ENCODE assay signal across 9 mouse cellular contexts in the genomic region with DNA sequence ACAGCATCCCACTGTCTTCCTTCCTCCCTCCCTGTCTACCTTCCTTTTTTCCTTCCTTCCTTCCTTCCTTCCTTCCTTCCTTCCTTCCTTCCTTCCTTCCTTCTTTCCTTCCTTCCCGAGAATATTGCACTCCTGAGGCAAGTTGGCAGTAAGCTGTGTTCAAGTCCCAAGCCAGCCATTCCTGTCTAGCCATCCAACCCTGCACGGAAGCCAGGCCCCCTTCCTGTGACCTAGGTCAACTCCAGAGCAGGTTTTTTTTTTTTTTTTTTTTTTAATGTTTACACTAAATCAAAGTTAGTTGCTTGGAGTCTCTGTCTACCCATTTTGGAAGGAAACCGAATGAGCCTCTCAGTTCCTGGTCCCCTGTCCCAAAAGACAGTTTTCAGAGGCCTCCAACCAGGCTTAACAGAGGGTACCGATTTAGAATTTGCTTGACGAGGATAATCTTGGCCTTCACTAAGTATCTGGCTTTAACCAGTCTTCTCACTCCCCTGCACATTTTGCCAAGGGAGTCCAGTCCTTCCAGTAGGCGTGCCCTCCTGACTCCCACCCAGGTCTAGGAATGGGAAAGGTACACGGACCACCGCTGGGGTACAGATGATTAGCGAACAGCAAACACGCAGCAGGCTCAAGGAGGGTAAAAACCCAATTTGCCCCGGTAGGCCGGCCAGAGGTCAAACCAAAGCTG. TPM values are rescaled to one million over a fixed set of nuclear protein-coding genes. Genes with fewer than 3 reads are reported as not detected.
DNase-seq lines count a peak whose midpoint lies in the region; ATAC-seq and TF ChIP-seq lines count a peak whose summit lies in the region.
"Had no signal": no experiment of that assay in that cellular context is flagged by ENCODE, and none has a peak within 500 bp of the region (broad histone marks: within the 10 kb centered on the region; RNA-seq: fewer than 3 reads in every experiment).

No protein-coding gene starts in this region.

- H3K27me3 ChIP-seq in lung, embryonic 14.5 days (ENCODE audit: insufficient read depth, low read length), result no peaks in the 10 kb centered on the region
- H3K27me3 ChIP-seq in limb, embryonic 10.5 days (ENCODE audit: low read depth, poor library complexity, severe bottlenecking), result no peaks in the 10 kb centered on the region
- no peaks in the 10 kb centered on the region; the same call in 1 of the 2 replicates for H3K27me3 ChIP-seq in neural tube, embryonic 14.5 days (ENCODE audit: control insufficient read depth, insufficient read depth, low read length)

- H3K36me3 ChIP-seq in lung, embryonic 14.5 days (ENCODE audit: insufficient read depth), result no peaks in the 10 kb centered on the region
- H3K36me3 ChIP-seq in limb, embryonic 10.5 days, result no peaks in the 10 kb centered on the region
- H3K36me3 ChIP-seq in neural tube, embryonic 14.5 days (ENCODE audit: control insufficient read depth, insufficient read depth, low read length), result no peaks in the 10 kb centered on the region

- TF ChIP-seq CTCF in gastrocnemius, adult 2 months (IDR thresholded peaks at IDR 0.05), result no peak
- no peak for TF ChIP-seq CTCF in lung, embryonic 14.5 days (IDR thresholded peaks at IDR 0.05; ENCODE audit: low read depth)

- peak overlapping the region; percentile 90 for H3K27ac ChIP-seq in gastrocnemius, adult 2 months
- peak overlapping the region; percentile 84 for H3K27ac ChIP-seq in lung, embryonic 14.5 days (ENCODE audit: low read depth)
- peak overlapping the region; percentile 83 for H3K27ac ChIP-seq in limb, embryonic 10.5 days
- H3K27ac ChIP-seq in neural tube, embryonic 14.5 days (ENCODE audit: low read depth, low read length), result no peak overlapping the region

- 7% methylated on average over 12 of the region's 12 CpGs for WGBS in lung, embryonic 14.5 days
- 2% methylated on average over 12 of the region's 12 CpGs for WGBS in limb, embryonic 10.5 days
- WGBS in neural tube, embryonic 14.5 days, result 7% methylated on average over 12 of the region's 12 CpGs

- ATAC-seq in lung, embryonic 14.5 days (ENCODE audit: insufficient read depth), result peak; percentile 16; the same call in 1 of the 2 replicates
- ATAC-seq in neural tube, embryonic 14.5 days (ENCODE audit: low read depth), result no peak
- ATAC-seq: inflammation-experienced regulatory T-cells, adult 6 months had no signal

- no peaks in the 10 kb centered on the region for H3K9me3 ChIP-seq in lung, embryonic 14.5 days (ENCODE audit: low read depth, low read length)
- H3K9me3 ChIP-seq in limb, embryonic 10.5 days (replicated peaks), result no peaks in the 10 kb centered on the region
- H3K9me3 ChIP-seq in neural tube, embryonic 14.5 days (ENCODE audit: control insufficient read depth, low read length), result no peaks in the 10 kb centered on the region

- H3K9ac ChIP-seq in lung, embryonic 14.5 days, result no peak overlapping the region
- no peak overlapping the region for H3K9ac ChIP-seq in neural tube, embryonic 14.5 days (replicated peaks; ENCODE audit: low read depth, low read length)

- peak overlapping the region; percentile 39 for H3K4me2 ChIP-seq in lung, embryonic 14.5 days
- H3K4me2 ChIP-seq in neural tube, embryonic 14.5 days (ENCODE audit: low read depth, low read length), result 0 out of 2 replicates have a peak overlapping the region, but pooled peaks have one; percentile 2

- peak overlapping the region; percentile 49 for H3K4me3 ChIP-seq in gastrocnemius, adult 2 months
- H3K4me3 ChIP-seq in lung, embryonic 14.5 days (ENCODE audit: low read depth, low read length), result no peak overlapping the region
- H3K4me3 ChIP-seq in limb, embryonic 10.5 days, result peak overlapping the region; percentile 38
- H3K4me3 ChIP-seq in neural tube, embryonic 14.5 days (ENCODE audit: low read depth, low read length), result no peak overlapping the region

- peaks cover 21% of the 10 kb centered on the region for H3K4me1 ChIP-seq in lung, embryonic 14.5 days (ENCODE audit: insufficient read depth)
- peaks cover 31% of the 10 kb centered on the region for H3K4me1 ChIP-seq in limb, embryonic 10.5 days
- H3K4me1 ChIP-seq in neural tube, embryonic 14.5 days (ENCODE audit: control insufficient read depth, insufficient read depth, low read length), result no peaks in the 10 kb centered on the region

- intact Hi-C loops in gastrocnemius, adult 2 months (cut with DNase I), result no loop called here

- no peak for DNase-seq in gastrocnemius, adult 2 months
- DNase-seq in gastrocnemius, postnatal 25 days, result no peak
- no peak for DNase-seq in lung, embryonic 14.5 days
- DNase-seq in lung, adult 18-20 months, result no peak
- DNase-seq in limb, embryonic 10.5 days (ENCODE audit: low spot score), result no peak
- no peak for DNase-seq in c-Kit-positive CD71-positive TER-119-positive erythroid progenitor cells, embryonic 14.5 days (ENCODE audit: low spot score)
- DNase-seq in gastrocnemius, postnatal 4 days (ENCODE audit: low spot score in 2 of 2), result no peak

RNA-seq across cellular contexts. Expression of gene Ctdsp2, which starts 7.0 kb away (rescaled TPM):
- 10 to 100 TPM; 94.0 to 99.2 TPM for total RNA-seq in gastrocnemius, adult 2 months (2021)
- total RNA-seq in gastrocnemius, postnatal 25 days (2021), result 10 to 100 TPM; 90.6 to 98.7 TPM
- polyA plus RNA-seq in lung, embryonic 14.5 days (2014; fragmentation: Nextera tagmentation; extraction: Ambion mirVana), result 112 and 113 TPM in 2 replicates
- 45.9 and 59.0 TPM in 2 replicates for polyA plus RNA-seq in limb, embryonic 10.5 days (2016; fragmentation: Nextera tagmentation; extraction: Ambion mirVana)
- 15.1 and 27.9 TPM in 2 replicates for polyA plus RNA-seq in neural tube, embryonic 14.5 days (2014; fragmentation: Nextera tagmentation; extraction: Ambion mirVana)
- 100 to 1,000 TPM; 194 to 205 TPM for total RNA-seq in gastrocnemius, postnatal 4 days (2021)

RNA-seq across cellular contexts. Expression of gene Avil, which starts 29.0 kb away (rescaled TPM):
- total RNA-seq in gastrocnemius, adult 2 months (2021), result 1 to 10 TPM; 3.2 to 5.7 TPM
- total RNA-seq in gastrocnemius, postnatal 25 days (2021), result 1 to 10 TPM; 1.5 to 2.3 TPM
- 0.13 and 0.30 TPM in 2 replicates for polyA plus RNA-seq in lung, embryonic 14.5 days (2014; fragmentation: Nextera tagmentation; extraction: Ambion mirVana)
- polyA plus RNA-seq in limb, embryonic 10.5 days (2016; fragmentation: Nextera tagmentation; extraction: Ambion mirVana), result 0.05 and 0.06 TPM in 2 replicates
- polyA plus RNA-seq in neural tube, embryonic 14.5 days (2014; fragmentation: Nextera tagmentation; extraction: Ambion mirVana), result 0.15 and 27.1 TPM in 2 replicates
- total RNA-seq in gastrocnemius, postnatal 4 days (2021), result under 1 TPM; 0.42 to 0.52 TPM

RNA-seq across cellular contexts. Expression of gene Tsfm, which starts 59.1 kb away (rescaled TPM):
- 10 to 100 TPM; 15.0 to 28.8 TPM for total RNA-seq in gastrocnemius, adult 2 months (2021)
- total RNA-seq in gastrocnemius, postnatal 25 days (2021), result 10 to 100 TPM; 20.9 TPM
- polyA plus RNA-seq in lung, embryonic 14.5 days (2014; fragmentation: Nextera tagmentation; extraction: Ambion mirVana), result 76.8 and 77.3 TPM in 2 replicates
- polyA plus RNA-seq in limb, embryonic 10.5 days (2016; fragmentation: Nextera tagmentation; extraction: Ambion mirVana), result 109 and 114 TPM in 2 replicates
- polyA plus RNA-seq in neural tube, embryonic 14.5 days (2014; fragmentation: Nextera tagmentation; extraction: Ambion mirVana), result 60.1 and 64.6 TPM in 2 replicates
- 10 to 100 TPM; 29.2 to 38.5 TPM for total RNA-seq in gastrocnemius, postnatal 4 days (2021)

Comparison
In these comparisons a context has a peak if more than half of its experiments do, and no peak if none do; other contexts are left out.
1. H3K4me3 ChIP-seq: peak in gastrocnemius, adult 2 months (single experiment) and limb, embryonic 10.5 days (single experiment); none in lung, embryonic 14.5 days (single experiment) and neural tube, embryonic 14.5 days (single experiment).